Mouse (Mus musculus): Measurements from ENCODE around the gene H2al1a. TPM values are rescaled to one million over a fixed set of nuclear protein-coding genes. Genes with fewer than 3 reads are reported as not detected.
"Not testable (repeated sequence)": the region's sequence is repeated elsewhere in the genome, so short reads cannot be mapped to it uniquely, and the experiment has no call there.

Gene H2al1a
- polyA plus RNA-seq, 1 experiment from 2014 or later, result not detected

DNA sequence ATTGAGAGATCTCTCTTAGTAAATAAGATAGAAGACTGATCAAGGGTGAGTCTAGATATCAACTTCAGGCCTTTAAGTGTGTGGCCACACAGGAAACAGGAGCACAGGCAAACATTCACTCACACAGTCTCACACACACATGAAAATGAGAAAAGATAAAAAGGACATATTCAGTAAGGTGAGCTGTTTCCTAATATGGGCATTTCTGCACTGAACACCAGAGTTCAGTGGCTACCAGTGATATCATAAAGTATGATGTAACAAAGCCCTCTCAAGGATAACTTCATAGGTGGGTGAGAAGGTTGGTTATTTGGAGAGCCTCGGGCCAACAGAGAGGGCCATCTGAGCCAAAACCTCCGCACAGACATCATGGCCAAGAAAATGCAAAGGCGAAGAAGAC is 18.9 kb downstream of the H2al1a start, which contains the start of gene H2al1g:
Gene H2al1g (plus strand): TSS at position 301 of the 400 bp plus-strand sequence.
- no CpG with 5 or more reads among the region's 3 CpGs for WGBS
- ATAC-seq (ENCODE audit: insufficient read depth, low FRiP score); H3K27ac ChIP-seq (ENCODE audit: low read length); H3K4me3 ChIP-seq (replicated peaks; ENCODE audit: low read length); H3K27me3 ChIP-seq (ENCODE audit: control insufficient read depth, insufficient read depth, low read length); H3K4me2 ChIP-seq (ENCODE audit: low read depth, low read length); H3K36me3 ChIP-seq (ENCODE audit: control insufficient read depth, insufficient read depth, low read length); H3K4me1 ChIP-seq (ENCODE audit: control insufficient read depth, insufficient read depth, low read length); H3K9ac ChIP-seq (ENCODE audit: low read length); H3K9me3 ChIP-seq (replicated peaks; ENCODE audit: control insufficient read depth, low read length): not testable (repeated sequence)

DNA sequence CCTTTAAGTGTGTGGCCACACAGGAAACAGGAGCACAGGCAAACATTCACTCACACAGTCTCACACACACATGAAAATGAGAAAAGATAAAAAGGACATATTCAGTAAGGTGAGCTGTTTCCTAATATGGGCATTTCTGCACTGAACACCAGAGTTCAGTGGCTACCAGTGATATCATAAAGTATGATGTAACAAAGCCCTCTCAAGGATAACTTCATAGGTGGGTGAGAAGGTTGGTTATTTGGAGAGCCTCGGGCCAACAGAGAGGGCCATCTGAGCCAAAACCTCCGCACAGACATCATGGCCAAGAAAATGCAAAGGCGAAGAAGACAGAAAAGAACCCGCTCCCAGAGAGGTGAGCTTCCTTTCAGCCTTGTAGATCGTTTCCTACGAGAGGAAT is 22.1 kb downstream of the H2al1a start, which contains the start of gene H2al1h:
Gene H2al1h (plus strand): TSS at position 301 of the 400 bp plus-strand sequence.
- not testable (repeated sequence) for H3K4me3 ChIP-seq (replicated peaks; ENCODE audit: low read length); H3K36me3 ChIP-seq (ENCODE audit: control insufficient read depth, insufficient read depth, low read length); H3K9ac ChIP-seq (ENCODE audit: low read length); H3K4me1 ChIP-seq (ENCODE audit: control insufficient read depth, insufficient read depth, low read length); H3K27ac ChIP-seq (ENCODE audit: low read length); ATAC-seq (ENCODE audit: insufficient read depth, low FRiP score); H3K9me3 ChIP-seq (replicated peaks; ENCODE audit: control insufficient read depth, low read length); H3K27me3 ChIP-seq (ENCODE audit: control insufficient read depth, insufficient read depth, low read length); H3K4me2 ChIP-seq (ENCODE audit: low read depth, low read length)
- no CpG with 5 or more reads among the region's 6 CpGs for WGBS

GRCm38 (mm10) chrX:11324359-11324758 is 25.3 kb downstream of the H2al1a start, which contains the start of gene H2al1i:
Gene H2al1i (plus strand): TSS chrX:11324659.
- H3K27ac ChIP-seq (ENCODE audit: low read length); H3K9ac ChIP-seq (ENCODE audit: low read length); H3K9me3 ChIP-seq (replicated peaks; ENCODE audit: control insufficient read depth, low read length); H3K4me2 ChIP-seq (ENCODE audit: low read depth, low read length); H3K4me1 ChIP-seq (ENCODE audit: control insufficient read depth, insufficient read depth, low read length); ATAC-seq (ENCODE audit: insufficient read depth, low FRiP score); H3K36me3 ChIP-seq (ENCODE audit: control insufficient read depth, insufficient read depth, low read length); H3K4me3 ChIP-seq (replicated peaks; ENCODE audit: low read length); H3K27me3 ChIP-seq (ENCODE audit: control insufficient read depth, insufficient read depth, low read length): not testable (repeated sequence)
- 88% methylated on average over 2 of the region's 5 CpGs for WGBS

DNA sequence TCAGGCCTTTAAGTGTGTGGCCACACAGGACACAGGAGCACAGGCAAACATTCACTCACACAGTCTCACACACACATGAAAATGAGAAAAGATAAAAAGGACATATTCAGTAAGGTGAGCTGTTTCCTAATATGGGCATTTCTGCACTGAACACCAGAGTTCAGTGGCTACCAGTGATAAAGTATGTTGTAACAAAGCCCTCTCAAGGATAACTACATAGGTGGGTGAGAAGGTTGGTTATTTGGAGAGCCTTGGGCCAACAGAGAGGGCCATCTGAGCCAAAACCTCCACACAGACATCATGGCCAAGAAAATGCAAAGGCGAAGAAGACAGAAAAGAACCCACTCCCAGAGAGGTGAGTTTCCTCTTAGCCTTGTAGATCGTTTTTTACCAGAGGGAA is 28.5 kb downstream of the H2al1a start, which contains the start of gene H2al1j:
Gene H2al1j (plus strand): TSS at position 301 of the 400 bp plus-strand sequence.
- not testable (repeated sequence) for H3K4me2 ChIP-seq (ENCODE audit: low read depth, low read length); H3K9ac ChIP-seq (ENCODE audit: low read length); H3K4me3 ChIP-seq (replicated peaks; ENCODE audit: low read length); H3K36me3 ChIP-seq (ENCODE audit: control insufficient read depth, insufficient read depth, low read length); H3K27ac ChIP-seq (ENCODE audit: low read length); H3K27me3 ChIP-seq (ENCODE audit: control insufficient read depth, insufficient read depth, low read length); ATAC-seq (ENCODE audit: insufficient read depth, low FRiP score); H3K9me3 ChIP-seq (replicated peaks; ENCODE audit: control insufficient read depth, low read length); H3K4me1 ChIP-seq (ENCODE audit: control insufficient read depth, insufficient read depth, low read length)
- 89% methylated on average over 2 of the region's 2 CpGs for WGBS

- Histone ChIP-seq H3K27me3 (ENCODE audit: control insufficient read depth, insufficient read depth, low read length) (peaks cover 5% of the 10 kb centered on the region; the same call in 1 of the 2 replicates), H3K9me3 (replicated peaks; ENCODE audit: control insufficient read depth, low read length) (no peaks in the 10 kb centered on the region)
Observed at GRCm38 (mm10) chrX:11345762-11346161, 46.7 kb downstream of the H2al1a start.

GRCm38 (mm10) chrX:11346756-11347155 is 47.7 kb downstream of the H2al1a start:
- H3K27me3 ChIP-seq (ENCODE audit: control insufficient read depth, insufficient read depth, low read length), result peaks cover 9% of the 10 kb centered on the region; the same call in 1 of the 2 replicates
- no peaks in the 10 kb centered on the region for H3K9me3 ChIP-seq (replicated peaks; ENCODE audit: control insufficient read depth, low read length)
- ATAC-seq (ENCODE audit: insufficient read depth, low FRiP score), result no peak
- H3K4me1 ChIP-seq (ENCODE audit: control insufficient read depth, insufficient read depth, low read length), result no peaks in the 10 kb centered on the region
- H3K36me3 ChIP-seq (ENCODE audit: control insufficient read depth, insufficient read depth, low read length), result no peaks in the 10 kb centered on the region
- WGBS, result 87% methylated on average over 3 of the region's 3 CpGs
- no peak overlapping the region for H3K4me3 ChIP-seq (replicated peaks; ENCODE audit: low read length)
- no peak overlapping the region for H3K9ac ChIP-seq (ENCODE audit: low read length)
- H3K4me2 ChIP-seq (ENCODE audit: low read depth, low read length), result no peak overlapping the region
- H3K27ac ChIP-seq (ENCODE audit: low read length), result no peak overlapping the region

More at GRCm38 (mm10) chrX:11345762-11346161, 46.7 kb downstream of the H2al1a start:
- WGBS, result 62% methylated on average over 9 of the region's 9 CpGs
- H3K9ac ChIP-seq (ENCODE audit: low read length), result no peak overlapping the region
- H3K27ac ChIP-seq (ENCODE audit: low read length), result no peak overlapping the region
- H3K4me3 ChIP-seq (replicated peaks; ENCODE audit: low read length), result no peak overlapping the region
- no peak for ATAC-seq (ENCODE audit: insufficient read depth, low FRiP score)
- H3K4me1 ChIP-seq (ENCODE audit: control insufficient read depth, insufficient read depth, low read length), result no peaks in the 10 kb centered on the region
- no peak overlapping the region for H3K4me2 ChIP-seq (ENCODE audit: low read depth, low read length)
- H3K36me3 ChIP-seq (ENCODE audit: control insufficient read depth, insufficient read depth, low read length), result no peaks in the 10 kb centered on the region

Other genes with a start within 250 kb of the H2al1a start
- not detected in 2 replicates for gene H2al1b, start 3.2 kb downstream of the H2al1a start, polyA plus RNA-seq (2015; fragmentation: Nextera tagmentation; extraction: Ambion mirVana)
- gene H2al1c, start 6.4 kb downstream of the H2al1a start, polyA plus RNA-seq (2015; fragmentation: Nextera tagmentation; extraction: Ambion mirVana), result not detected in 2 replicates
- not detected in 2 replicates for gene H2al1d, start 9.6 kb downstream of the H2al1a start, polyA plus RNA-seq (2015; fragmentation: Nextera tagmentation; extraction: Ambion mirVana)
- not detected in 2 replicates for gene H2al1e, start 12.7 kb downstream of the H2al1a start, polyA plus RNA-seq (2015; fragmentation: Nextera tagmentation; extraction: Ambion mirVana)
- not detected in 2 replicates for gene H2al1f, start 15.9 kb downstream of the H2al1a start, polyA plus RNA-seq (2015; fragmentation: Nextera tagmentation; extraction: Ambion mirVana)
- not detected in 2 replicates for gene H2al1g, start 19.0 kb downstream of the H2al1a start, polyA plus RNA-seq (2015; fragmentation: Nextera tagmentation; extraction: Ambion mirVana)
- not detected in 2 replicates for gene H2al1h, start 22.2 kb downstream of the H2al1a start, polyA plus RNA-seq (2015; fragmentation: Nextera tagmentation; extraction: Ambion mirVana)
- not detected in 2 replicates for gene H2al1i, start 25.4 kb downstream of the H2al1a start, polyA plus RNA-seq (2015; fragmentation: Nextera tagmentation; extraction: Ambion mirVana)
- not detected in 2 replicates for gene H2al1j, start 28.6 kb downstream of the H2al1a start, polyA plus RNA-seq (2015; fragmentation: Nextera tagmentation; extraction: Ambion mirVana)

All from stomach, embryonic 16.5 days (tissue).